Mouse (Mus musculus) ovary, adult 2 months (tissue): ENCODE data around the gene Capn3. TPM values are rescaled to one million over a fixed set of nuclear protein-coding genes. Genes with fewer than 3 reads are reported as not detected.

Experiments used
- polyA plus RNA-seq: library from polyadenylated mRNA; depleted of rRNA; stranded (reverse); fragments of >200 nt; gene quantifications from 2 replicates; pipeline ENCODE4 v1.2.3, GENCODE M21; 2012; rRNA removed

Gene Capn3
- polyA plus RNA-seq = 0.54 and 1.1 TPM in 2 replicates

GRCm38 (mm10) chr2:120455719-120456118 is at the start of gene Capn3:
Gene Capn3 (plus strand): TSS chr2:120456019.

Other genes starting within 250 kb of the Capn3 start
- 0.36 and 0.40 TPM in 2 replicates for gene Pla2g4e, start 210.7 kb upstream of the Capn3 start, polyA plus RNA-seq
- 0.11 and 0.12 TPM in 2 replicates for gene Pla2g4d, start 166.8 kb upstream of the Capn3 start, polyA plus RNA-seq
- gene Pla2g4f, start 141.9 kb upstream of the Capn3 start, polyA plus RNA-seq = 0.79 TPM in 2 replicates
- 24.3 and 34.8 TPM in 2 replicates for gene Vps39, start 102.9 kb upstream of the Capn3 start, polyA plus RNA-seq
- gene Ganc, start 52.1 kb upstream of the Capn3 start, polyA plus RNA-seq = 13.1 and 21.0 TPM in 2 replicates
- gene Tmem87a, start 51.9 kb upstream of the Capn3 start, polyA plus RNA-seq = 6.2 and 6.8 TPM in 2 replicates
- gene Zfp106, start 107.8 kb downstream of the Capn3 start, polyA plus RNA-seq = 67.2 and 77.0 TPM in 2 replicates
- 3.7 and 4.5 TPM in 2 replicates for gene Snap23, start 111.7 kb downstream of the Capn3 start, polyA plus RNA-seq
- 1.2 and 2.0 TPM in 2 replicates for gene Haus2, start 153.4 kb downstream of the Capn3 start, polyA plus RNA-seq
- gene Lrrc57, start 153.5 kb downstream of the Capn3 start, polyA plus RNA-seq = 5.5 and 11.4 TPM in 2 replicates
- 11.9 and 14.4 TPM in 2 replicates for gene Stard9, start 173.1 kb downstream of the Capn3 start, polyA plus RNA-seq